Mouse (Mus musculus) G1E-ER4 (cell line): Measurements from ENCODE around the gene L3mbtl3. TPM values are rescaled to one million over a fixed set of nuclear protein-coding genes. Genes with fewer than 3 reads are reported as not detected.

Experiments
- GATA1 ChIP-seq: IDR thresholded peaks from one replicate; pipeline ENCODE4 v1.8.0; 2012; ENCODE audit warnings: low read length, inconsistent platforms
- polyA plus RNA-seq: library from polyadenylated mRNA; stranded (reverse); fragments of >175 nt; gene quantifications from 2 replicates; pipeline ENCODE4 v1.2.3, GENCODE M21; 2012

The L3mbtl3 gene
- polyA plus RNA-seq, 1 experiment = not detected

DNA sequence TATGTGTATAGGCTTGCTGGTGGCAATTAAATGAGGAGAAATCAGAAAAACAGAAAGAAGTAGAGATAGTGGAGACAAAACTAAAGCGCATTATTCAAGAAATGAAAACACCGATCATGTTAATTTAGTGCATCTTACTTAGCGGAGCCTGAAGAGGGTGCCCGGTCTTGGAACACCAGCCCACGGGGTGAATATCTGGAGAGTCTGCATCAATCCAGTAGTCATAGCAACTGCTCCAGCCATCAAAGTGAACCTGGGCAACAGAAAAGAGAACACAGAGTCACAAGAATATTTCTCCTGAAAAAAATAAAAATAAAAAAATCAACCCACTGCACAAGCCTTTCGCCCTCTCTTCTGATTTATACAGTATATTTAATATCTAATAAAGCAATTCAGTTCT lies 72.3 kb downstream of the L3mbtl3 start:
- no peak for TF ChIP-seq GATA1

DNA sequence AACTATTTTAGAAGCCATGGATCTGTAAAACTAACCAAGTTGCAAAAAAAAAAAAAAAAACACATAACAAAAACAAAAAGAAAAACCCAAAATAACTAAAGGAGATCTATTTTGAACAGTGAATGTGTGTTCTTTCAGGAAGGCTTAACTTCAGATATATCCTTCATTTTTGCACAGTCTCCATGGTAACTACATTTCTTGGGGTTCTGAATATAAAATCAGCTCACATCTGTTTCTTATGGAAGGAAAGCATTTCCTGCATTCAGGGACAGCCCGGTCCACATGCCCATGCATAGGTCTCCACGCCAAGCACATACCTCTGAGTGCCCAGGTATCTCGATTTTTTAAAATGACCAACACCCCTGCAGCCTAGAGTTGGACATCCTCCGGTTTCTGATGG lies 73.4 kb downstream of the L3mbtl3 start:
- TF ChIP-seq GATA1 = no peak

DNA sequence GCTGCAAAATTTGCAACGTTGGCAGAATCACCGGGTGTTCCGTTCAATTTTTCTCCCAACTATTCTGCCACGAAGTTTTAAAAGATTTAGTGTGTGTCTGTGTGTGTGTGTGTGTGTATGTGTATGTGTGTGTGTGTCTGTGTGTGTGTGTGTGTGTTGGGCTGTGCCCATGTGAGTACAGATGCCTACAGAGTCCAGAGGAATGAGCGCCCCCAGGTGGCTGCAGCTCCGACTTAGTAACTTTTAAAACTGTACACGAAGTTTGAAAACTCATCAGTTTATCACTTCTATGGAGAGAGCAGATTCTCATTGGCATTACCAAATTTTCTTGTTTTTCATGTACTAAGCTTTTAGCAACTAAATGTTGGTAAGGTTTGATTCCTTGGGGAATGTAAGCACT lies 78.1 kb downstream of the L3mbtl3 start:
- no peak for TF ChIP-seq GATA1

DNA sequence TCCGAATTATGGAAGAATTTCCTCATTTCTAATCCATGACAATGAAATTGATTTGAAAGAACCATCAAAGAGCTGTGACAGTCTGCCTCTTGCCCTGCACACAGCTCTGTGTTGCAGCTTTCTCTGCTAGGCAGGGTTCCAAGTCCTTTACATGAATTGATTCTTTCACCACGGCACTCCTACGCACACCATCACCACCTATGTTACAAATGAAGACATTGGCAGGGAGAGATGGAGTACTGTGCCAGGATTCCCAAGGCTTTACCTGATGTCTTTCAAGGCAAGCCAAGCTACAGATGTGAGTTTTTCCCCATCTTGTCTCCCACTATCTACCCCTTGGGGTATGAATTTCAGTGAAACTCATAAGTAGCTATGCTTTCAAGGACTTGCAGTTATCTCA lies 78.6 kb downstream of the L3mbtl3 start:
- TF ChIP-seq GATA1 = no peak

DNA sequence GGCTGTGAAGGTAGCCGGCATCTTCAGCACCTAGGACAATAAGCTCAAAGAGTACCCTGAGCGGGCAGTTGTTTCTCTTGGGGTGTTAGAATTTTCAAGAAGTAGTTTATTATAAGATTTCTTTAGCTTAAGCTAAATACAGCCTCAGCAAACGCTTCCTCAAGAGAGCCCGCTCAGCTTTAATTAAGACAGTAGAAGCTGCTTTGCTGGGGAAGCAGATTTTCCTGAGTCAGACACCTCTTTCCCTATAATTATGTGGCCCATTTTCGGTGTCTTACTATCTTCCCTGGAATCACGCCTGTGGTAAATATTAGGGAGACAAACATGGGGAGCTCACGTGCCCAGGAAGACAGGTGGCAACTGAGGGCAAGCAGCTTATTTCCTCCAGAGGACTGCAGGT lies 88.6 kb downstream of the L3mbtl3 start:
- TF ChIP-seq GATA1 = no peak

DNA sequence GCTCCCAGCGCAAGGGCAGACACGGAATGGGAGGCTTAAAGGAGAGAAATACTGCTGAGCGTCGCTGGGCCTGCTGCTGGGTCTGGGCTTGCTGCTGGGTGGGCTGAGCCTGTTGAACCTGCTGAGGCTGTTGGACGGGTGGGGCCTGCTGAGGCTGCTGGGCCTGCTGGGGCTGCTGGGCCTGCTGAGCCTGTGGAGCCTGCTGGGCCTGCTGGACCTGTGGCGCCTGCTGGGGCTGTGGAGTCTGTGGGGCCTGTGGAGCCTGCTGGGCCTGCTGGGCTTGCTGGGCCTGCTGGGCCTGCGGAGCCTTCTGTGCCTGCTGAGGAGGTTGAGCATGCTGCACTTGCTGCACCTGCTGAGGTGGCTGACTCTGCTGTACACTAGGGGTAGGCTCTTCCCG lies 95.8 kb downstream of the L3mbtl3 start:
- no peak for TF ChIP-seq GATA1

DNA sequence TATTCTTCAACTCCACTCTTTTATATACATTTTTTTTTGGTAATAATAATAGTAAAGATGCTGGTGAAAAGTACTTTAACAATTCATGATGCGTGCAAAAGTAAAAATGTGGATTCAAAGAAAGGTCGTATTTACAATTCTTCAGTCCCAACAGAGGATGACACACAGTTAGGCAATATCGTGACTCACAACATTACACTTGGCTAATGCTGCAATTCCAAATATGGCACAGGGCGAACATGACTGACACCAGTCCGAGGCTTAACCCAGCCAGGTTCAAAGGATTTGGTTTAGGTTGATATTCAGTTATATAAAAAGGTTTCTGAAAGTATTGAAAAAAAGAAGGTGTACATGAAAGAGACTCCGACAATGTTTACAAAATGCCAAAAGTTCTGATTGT lies 100.4 kb downstream of the L3mbtl3 start:
- TF ChIP-seq GATA1 = no peak

DNA sequence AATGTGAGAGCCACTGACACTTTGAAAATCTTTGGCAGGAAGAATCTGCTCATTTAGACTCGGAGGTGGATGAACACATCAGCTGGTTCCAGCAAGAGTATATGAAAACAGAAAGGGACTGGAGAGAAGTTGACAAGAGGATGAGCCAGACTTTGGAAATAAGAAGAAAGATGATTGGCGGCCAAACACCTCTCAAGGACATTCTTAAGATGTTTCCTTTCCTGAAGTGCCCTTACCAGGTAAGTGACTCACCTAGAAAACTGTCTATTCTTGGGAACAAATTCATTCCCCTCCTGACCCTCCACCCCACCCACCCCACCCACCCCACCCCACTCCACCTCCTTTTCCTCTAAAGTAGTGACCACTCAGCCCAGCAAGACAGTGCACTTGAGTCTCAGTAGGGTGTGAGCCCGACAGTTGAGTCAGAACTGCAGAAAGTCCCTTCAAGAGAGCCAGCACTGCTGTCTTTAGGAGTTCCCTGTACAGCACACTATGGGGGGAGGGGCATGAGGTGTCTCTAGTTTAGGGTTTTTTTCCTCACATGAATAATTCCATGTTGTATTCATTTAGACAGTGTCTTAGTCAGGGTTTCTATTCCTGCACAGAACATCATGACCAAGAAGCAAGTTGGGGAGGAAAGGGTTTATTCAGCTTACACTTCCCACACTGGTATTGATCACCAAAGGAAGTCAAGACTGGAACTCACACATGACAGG lies 111.9 kb downstream of the L3mbtl3 start:
- no peak for TF ChIP-seq GATA1

DNA sequence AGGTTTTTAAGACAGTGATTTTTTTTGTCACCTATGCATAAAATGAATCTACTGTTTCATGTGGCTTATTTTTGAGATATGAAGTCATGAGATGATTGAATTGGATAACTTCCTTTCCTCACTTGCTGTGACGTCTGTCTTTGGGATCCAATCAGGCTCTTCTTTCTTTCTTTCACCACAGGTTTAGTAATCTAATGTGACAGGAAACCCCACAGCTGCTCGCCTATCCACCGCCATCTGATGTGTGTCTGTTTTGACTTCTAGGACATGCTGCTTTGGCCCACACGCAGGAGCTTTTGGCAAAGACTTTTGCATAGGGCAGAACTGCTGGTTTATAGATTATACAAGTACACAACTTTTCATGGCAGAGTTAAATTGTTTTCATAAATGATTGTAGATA lies 115.9 kb downstream of the L3mbtl3 start:
- TF ChIP-seq GATA1 = no peak

DNA sequence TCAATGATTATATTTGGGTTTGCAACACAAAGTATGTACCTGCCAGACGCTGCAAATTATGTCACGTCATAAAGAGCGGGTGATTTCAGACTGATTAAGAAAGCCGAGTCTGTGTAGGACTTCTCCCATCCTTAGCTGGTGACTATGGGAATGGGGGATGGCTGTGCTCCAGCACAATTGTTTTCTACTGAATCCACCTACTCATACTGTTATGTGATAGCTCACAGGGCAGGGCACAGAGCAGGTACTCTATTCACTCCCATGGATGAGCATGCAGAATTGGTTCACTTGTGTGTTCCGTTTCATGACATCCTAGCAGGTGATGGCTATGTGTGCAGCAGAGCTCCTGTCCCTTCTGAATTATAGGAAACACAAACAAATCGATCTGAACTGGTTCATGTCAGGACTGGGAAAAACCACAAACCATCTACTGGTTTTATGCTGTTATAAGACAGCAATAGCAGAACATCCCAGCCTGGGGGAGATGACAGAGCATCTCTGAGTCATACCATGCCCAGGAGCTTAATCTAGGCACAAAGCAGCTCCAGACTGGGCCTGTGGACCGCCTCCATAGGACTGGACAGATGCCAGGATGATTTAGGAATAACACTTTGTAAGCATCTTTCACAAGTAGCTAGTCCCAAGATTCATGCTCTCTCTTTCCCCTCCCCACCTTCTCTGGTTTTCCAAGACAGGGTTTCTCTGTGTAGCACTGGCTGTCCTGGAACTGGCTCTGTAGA lies 126.2 kb downstream of the L3mbtl3 start:
- no peak for TF ChIP-seq GATA1

DNA sequence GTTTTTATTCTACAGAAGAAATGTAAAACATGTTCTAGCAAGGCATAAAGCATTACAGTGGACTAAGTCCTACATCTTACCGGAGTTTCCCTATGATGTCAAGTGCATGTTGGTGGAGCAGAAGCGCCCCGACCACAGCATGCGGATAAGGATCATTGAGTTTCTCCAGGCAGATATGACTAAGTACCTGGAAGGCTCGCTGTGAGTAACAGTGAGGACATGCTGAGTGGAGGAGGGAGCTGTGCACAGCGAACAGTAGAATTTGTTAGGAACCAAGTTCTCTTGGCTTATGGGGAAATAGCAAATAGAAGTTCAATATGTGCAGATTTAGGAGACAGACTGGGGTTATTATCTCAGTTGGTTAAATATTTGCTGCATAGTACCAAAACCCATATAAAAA lies 131.3 kb downstream of the L3mbtl3 start:
- TF ChIP-seq GATA1 = no peak

DNA sequence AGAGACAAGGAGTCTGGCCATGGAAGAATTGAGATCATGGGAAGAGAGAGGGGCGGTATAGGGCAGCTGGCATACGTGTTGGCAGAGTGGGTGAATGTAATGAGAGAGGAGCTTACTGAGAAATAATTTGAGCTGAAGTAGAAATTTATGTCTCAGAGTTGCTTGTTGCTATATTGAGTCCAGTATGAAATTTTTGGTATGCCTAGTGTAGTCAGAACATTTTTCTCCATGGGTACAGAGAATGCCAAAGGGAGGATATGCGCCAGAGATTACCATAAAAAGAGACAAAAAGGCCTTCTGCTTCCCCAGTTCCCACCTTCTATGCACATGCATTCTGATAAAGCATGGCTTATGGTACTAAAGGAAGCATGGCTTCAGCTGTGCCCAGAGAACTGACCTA lies 132.6 kb downstream of the L3mbtl3 start:
- TF ChIP-seq GATA1 = no peak

DNA sequence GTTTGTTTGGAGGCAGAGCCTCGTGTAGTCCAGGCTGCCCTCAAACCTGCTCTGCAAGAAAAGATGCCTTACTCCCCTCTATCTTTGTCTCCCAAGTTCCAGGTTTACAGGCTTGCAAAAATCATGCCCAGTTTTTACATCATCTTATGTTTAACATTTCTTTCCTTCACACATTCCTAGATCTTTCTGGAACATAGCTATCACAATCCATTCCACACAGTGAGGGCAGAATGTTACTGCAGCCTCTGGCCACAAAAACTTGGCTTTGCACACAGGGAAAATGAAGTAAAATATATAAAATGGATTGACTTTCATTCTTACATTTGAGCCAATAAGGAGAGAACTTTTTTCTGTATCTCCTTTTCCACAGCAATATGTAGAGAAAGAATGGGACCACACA lies 136.7 kb downstream of the L3mbtl3 start:
- no peak for TF ChIP-seq GATA1

DNA sequence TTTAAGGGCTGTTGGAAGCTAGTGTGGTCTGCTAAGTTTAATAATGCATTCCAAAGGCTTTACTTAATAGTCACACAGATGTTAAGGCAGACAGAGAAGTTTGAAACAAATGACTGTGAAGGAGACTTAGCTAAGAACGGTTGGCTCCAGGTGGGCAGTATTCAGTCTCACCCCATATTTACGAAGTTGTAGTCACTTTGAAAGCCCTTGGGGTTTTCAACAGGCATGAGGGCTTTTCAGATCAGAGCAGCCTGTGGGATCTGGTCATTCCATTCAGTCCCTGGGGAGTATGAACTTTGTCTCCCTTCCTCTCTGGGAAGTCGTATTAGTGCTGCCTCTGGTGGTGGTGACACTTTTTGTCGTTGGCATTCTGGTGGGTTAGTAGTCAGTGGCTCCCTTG lies 137.2 kb downstream of the L3mbtl3 start:
- TF ChIP-seq GATA1 = no peak

DNA sequence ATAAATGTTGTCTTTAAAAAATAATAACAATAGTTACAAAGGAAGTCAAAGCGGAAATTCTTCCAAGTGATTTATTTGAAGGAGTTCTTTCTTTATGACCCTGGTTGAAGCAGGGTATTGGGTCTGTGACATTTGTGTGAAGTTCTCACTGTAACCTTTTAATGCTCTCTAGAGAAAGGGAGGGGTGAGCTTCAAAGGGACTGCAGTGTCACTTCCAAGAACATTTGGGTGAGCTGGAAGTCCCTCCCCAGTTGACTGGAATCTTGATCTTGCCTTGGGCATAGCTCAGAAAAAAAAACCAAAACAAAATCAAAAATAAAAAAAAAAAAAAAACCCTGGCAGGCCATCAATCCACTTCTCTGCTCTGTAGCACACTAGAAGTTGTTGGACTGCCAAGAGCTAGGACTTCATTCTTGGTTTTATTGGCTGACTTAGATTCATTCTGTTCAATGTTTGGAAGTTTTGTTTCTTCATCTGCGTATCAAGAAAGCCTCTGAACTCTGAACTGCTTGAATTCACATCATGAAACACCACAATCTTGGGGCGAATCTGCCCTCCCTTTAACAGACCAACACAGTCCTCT lies 143.6 kb downstream of the L3mbtl3 start:
- no peak for TF ChIP-seq GATA1

DNA sequence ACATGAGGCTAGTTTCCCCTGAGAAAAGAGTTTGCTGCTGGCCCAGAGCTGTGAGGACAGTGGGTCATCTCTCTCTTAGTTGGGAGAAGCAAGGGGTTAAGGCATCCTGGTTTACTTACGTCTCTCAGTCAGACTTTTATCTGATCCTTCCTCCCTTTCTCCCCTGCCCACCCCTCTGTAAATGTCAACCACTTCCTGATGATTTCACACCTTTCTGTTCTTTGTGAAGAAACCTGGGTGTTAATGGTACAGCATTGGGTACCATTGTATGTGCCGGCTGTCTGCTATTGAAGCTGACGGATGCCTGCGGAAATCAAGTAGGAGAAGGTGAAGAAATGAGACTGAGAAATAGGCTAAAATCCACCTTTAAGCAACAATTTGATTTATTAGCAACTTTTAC lies 146.3 kb downstream of the L3mbtl3 start, which contains the start of gene Samd3:
Gene Samd3 (plus strand): TSS at position 220 of the 400 bp plus-strand sequence.
- TF ChIP-seq GATA1 = no peak

DNA sequence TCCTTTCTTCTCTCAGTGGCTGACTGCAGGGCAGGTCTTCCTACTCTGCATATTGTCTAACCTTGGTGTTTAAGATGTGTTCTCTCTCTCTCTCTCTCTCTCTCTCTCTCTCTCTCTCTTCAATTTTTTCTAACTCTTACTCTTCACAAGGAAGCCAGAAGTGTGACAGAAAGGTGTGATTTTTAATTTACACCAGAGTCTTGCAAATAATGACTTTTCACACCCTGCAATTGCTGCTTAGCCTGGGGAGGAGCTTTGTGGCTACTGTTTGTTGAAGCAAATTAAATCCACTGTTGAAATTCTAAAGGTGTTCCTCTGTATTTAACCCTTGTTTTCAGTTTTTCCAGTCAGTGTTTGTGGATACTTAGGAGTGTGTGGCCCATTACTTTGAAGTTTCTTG lies 147.6 kb downstream of the L3mbtl3 start:
- no peak for TF ChIP-seq GATA1
